Mouse (Mus musculus): ENCODE measurements around the gene Ppm1f. TPM values are rescaled to one million over a fixed set of nuclear protein-coding genes. Genes with fewer than 3 reads are reported as not detected.

Ppm1f gene
- 22.9 TPM for polyA plus RNA-seq (2017; shearing (Covaris generic))

GRCm38 (mm10) chr16:16896382-16897055 is at the start of gene Ppm1f:
Gene Ppm1f, plus strand, starts transcription at chr16:16896469.

DNA sequence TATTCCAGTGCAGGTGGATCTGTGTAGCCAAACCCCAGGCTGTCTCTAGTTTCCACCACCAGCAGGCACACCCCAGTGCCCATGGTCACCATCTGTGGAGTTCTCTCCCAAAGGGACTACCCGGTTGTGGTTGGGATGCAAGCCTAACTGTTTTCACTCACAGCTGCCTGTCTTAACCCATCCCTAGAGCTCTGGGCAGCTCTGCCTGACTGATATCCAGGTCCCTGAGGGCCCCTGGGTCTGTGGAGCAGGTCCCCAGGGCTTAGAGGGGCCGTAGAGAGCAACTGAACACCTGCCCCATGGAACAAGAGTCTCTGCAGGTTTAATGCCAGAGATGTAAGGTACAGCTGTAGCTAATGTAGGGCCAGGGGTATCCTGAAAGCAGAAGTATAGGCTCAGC is 32.3 kb upstream of the Ppm1f start, which contains the start of gene Igll1:
Gene Igll1, minus strand, starts transcription at position 8 of the 400 bp plus-strand sequence.

DNA sequence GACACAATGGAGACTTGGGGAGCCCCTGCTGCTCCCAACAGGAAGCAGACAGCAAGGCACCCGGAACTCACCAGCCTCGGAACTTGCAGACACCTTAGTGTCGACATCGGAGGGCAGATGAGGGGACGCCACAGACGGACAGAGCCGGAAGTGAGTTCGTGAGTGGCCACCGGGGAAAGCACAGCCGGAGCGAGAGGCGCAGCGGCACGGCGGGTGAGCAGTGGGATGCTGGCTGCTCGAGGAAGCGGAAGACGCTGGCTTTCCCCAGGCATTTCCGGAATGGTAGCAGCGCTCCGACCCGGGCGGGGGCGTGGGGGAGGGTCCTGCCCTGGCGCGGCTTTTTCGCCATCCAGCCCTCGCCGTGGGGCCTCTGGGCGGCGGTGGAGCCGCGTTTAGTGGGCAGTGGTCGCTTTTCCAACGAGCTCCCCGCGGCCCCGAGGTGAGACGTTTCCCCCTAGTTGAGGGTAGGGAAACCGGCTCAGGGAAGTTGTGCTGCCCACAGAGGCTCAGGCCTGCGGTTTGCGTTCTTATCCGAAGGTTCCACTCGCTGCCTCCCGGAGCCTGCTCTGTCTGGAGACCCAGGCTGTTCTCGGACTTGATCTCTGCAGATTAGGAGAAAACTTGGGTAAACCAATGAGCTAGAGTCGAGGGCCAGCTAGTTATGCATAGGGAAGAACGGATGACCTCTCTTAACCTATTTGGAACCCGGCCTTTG is 25.5 kb upstream of the Ppm1f start, which contains the start of the genes Top3b and Vpreb1:
Gene Top3b, plus strand, starts transcription at position 120 of the 715 bp plus-strand sequence.
Gene Vpreb1, minus strand, starts transcription at position 227 of the 715 bp plus-strand sequence.

Other genes with a start within 250 kb of the Ppm1f start
- not detected for gene Olfr19, start 220.1 kb upstream of the Ppm1f start, polyA plus RNA-seq (2017; shearing (Covaris generic))
- gene Spag6l, start 67.0 kb upstream of the Ppm1f start, polyA plus RNA-seq (2017; shearing (Covaris generic)) = not detected
- 0.08 TPM for gene Igll1, start 32.5 kb upstream of the Ppm1f start, polyA plus RNA-seq (2017; shearing (Covaris generic))
- gene Top3b, start 25.7 kb upstream of the Ppm1f start, polyA plus RNA-seq (2017; shearing (Covaris generic)) = 101 TPM
- gene Vpreb1, start 25.6 kb upstream of the Ppm1f start, polyA plus RNA-seq (2017; shearing (Covaris generic)) = 1.8 TPM
- 194 TPM for gene Mapk1, start 86.9 kb downstream of the Ppm1f start, polyA plus RNA-seq (2017; shearing (Covaris generic))
- 3.6 TPM for gene Ypel1, start 173.2 kb downstream of the Ppm1f start, polyA plus RNA-seq (2017; shearing (Covaris generic))
- gene Ppil2, start 214.8 kb downstream of the Ppm1f start, polyA plus RNA-seq (2017; shearing (Covaris generic)) = 247 TPM
- gene 2610318N02Rik, start 228.7 kb downstream of the Ppm1f start, polyA plus RNA-seq (2017; shearing (Covaris generic)) = 3.0 TPM
- gene Sdf2l1, start 235.9 kb downstream of the Ppm1f start, polyA plus RNA-seq (2017; shearing (Covaris generic)) = 34.7 TPM
- 19.4 TPM for gene Ydjc, start 248.2 kb downstream of the Ppm1f start, polyA plus RNA-seq (2017; shearing (Covaris generic))

Measured in CD4-positive, CD25-positive, alpha-beta regulatory T cell (primary cell).